Mouse (Mus musculus) stomach, postnatal 0 days (tissue): ENCODE measurements around the gene Noc3l. TPM values are rescaled to one million over a fixed set of nuclear protein-coding genes. Genes with fewer than 3 reads are reported as not detected.

Source experiments
- ATAC-seq: fragments of 200-750 bp; cut with Nextera tagmentation; 2 replicates; pipeline ENCODE4 v1.8.0; 2017; ENCODE audit not compliant: low FRiP score, low TSS enrichment
- DNase-seq: peaks from one replicate; pipeline ENCODE4 v3.0.0-alpha.2; 2016; ENCODE audit warnings: low spot score
- H3K27ac ChIP-seq: fragments of 300-500 bp; sonication (generic); replicated peaks from 2 replicates; pipeline ENCODE4 v1.5.1; 2014; ENCODE audit warnings: mild to moderate bottlenecking, control low read depth
- H3K27me3 ChIP-seq: fragments of 300-500 bp; sonication (generic); 2 replicates; pipeline ENCODE4 v1.6.1; 2014; ENCODE audit warnings: low read length; ENCODE audit not compliant: control insufficient read depth, insufficient read depth
- H3K36me3 ChIP-seq: fragments of 300-500 bp; sonication (generic); 2 replicates; pipeline ENCODE4 v1.6.1; 2014; ENCODE audit warnings: low read length, mixed read lengths; ENCODE audit not compliant: control insufficient read depth, insufficient read depth
- H3K4me1 ChIP-seq: fragments of 300-500 bp; sonication (generic); replicated peaks from 2 replicates; pipeline ENCODE4 v1.6.1; 2014; ENCODE audit warnings: antibody characterized with exemption; ENCODE audit not compliant: control insufficient read depth, insufficient read depth
- H3K4me2 ChIP-seq: fragments of 300-500 bp; sonication (generic); replicated peaks from 2 replicates; pipeline ENCODE4 v1.6.1; 2014; ENCODE audit warnings: low read depth, mild to moderate bottlenecking, control low read depth, moderate library complexity
- H3K4me3 ChIP-seq: fragments of 300-500 bp; sonication (generic); 2 replicates; pipeline ENCODE4 v1.5.1; 2014; ENCODE audit warnings: low read depth, low read length, control low read depth
- H3K9ac ChIP-seq: fragments of 300-500 bp; sonication (generic); 2 replicates; pipeline ENCODE4 v1.6.1; 2014; ENCODE audit warnings: mild to moderate bottlenecking, low read length, control low read depth, mixed read lengths
- H3K9me3 ChIP-seq: fragments of 300-500 bp; sonication (generic); 2 replicates; pipeline ENCODE4 v1.6.1; 2016; ENCODE audit warnings: low read length; ENCODE audit not compliant: control insufficient read depth
- CTCF ChIP-seq: IDR thresholded peaks from 2 replicates; pipeline ENCODE4 v1.5.1; 2016; ENCODE audit warnings: antibody characterized with exemption, low read depth, mild to moderate bottlenecking, moderate library complexity
- EP300 ChIP-seq: optimal IDR thresholded peaks from 2 replicates; pipeline ENCODE3; 2016; ENCODE audit warnings: antibody characterized with exemption
- WGBS: fragments of 180-500 bp; shearing (Covaris S2); extraction: QIAGEN DNeasy Blood & Tissue Kit; methylation state at CpG from one replicate; pipeline ENCODE4 v1.1.7; 2014; 5-methylcytosine and 5-hydroxymethylcytosine counted together
- polyA plus RNA-seq: library from polyadenylated mRNA; unstranded; fragments of >200 nt; fragmentation: Nextera tagmentation; extraction: Ambion mirVana; gene quantifications from 2 replicates; pipeline ENCODE4 v1.2.1, GENCODE M21; 2015

Noc3l gene
- polyA plus RNA-seq, 1 experiment from 2014 or later = 2.9 TPM

- DNase-seq (peak; percentile 19), ATAC-seq (0 out of 2 replicates have a peak, but pooled peaks have one; percentile 38)
- no peaks in the 10 kb centered on the region; the same call in 1 of the 2 replicates for H3K36me3 ChIP-seq
- H3K4me1 ChIP-seq = no peaks in the 10 kb centered on the region
- WGBS = 30% methylated on average over 2 of the region's 2 CpGs
- H3K4me2 ChIP-seq = no peak overlapping the region
- H3K4me3 ChIP-seq = no peak overlapping the region
- H3K27me3 ChIP-seq = no peaks in the 10 kb centered on the region
- TF ChIP-seq CTCF = no peak
- no peak for TF ChIP-seq EP300
- H3K27ac ChIP-seq = no peak overlapping the region
- H3K9ac ChIP-seq = no peak overlapping the region
- no peaks in the 10 kb centered on the region for H3K9me3 ChIP-seq
These were observed 40.2 kb downstream of the Noc3l start for GRCm38 (mm10) chr19:38778805-38779204.

- Histone ChIP-seq H3K4me2 (no peak overlapping the region), H3K9ac (no peak overlapping the region), H3K27me3 (no peaks in the 10 kb centered on the region), H3K4me1 (no peaks in the 10 kb centered on the region), H3K36me3 (no peaks in the 10 kb centered on the region), H3K27ac (no peak overlapping the region), H3K4me3 (no peak overlapping the region), H3K9me3 (no peaks in the 10 kb centered on the region)
- ATAC-seq (no peak), DNase-seq (peak; percentile 51)
- WGBS = 45% methylated on average over 4 of the region's 4 CpGs
- TF ChIP-seq EP300 = no peak
- TF ChIP-seq CTCF = peak; percentile 81
These were observed 43.5 kb downstream of the Noc3l start for GRCm38 (mm10) chr19:38775548-38775947.

DNA sequence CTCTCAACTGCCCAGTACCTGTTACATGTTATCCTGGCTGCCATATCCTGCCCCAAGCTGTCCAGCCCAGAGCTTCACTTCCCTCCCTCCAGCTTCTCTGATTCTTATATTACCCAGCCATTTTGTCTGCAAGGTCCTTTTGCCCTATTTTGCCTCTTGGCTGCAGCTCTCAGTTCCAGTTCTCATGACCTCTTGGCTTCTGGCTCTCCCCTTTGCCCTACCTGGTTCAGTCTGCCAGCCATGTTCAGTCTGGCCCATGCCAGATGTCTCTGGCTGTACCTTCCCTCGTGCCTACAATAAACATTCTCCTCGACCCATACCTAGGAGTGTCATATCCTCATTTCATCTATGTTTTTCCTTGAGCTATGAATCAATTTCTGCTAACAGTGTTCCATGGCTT lies 52.7 kb downstream of the Noc3l start:
- Histone ChIP-seq H3K4me3 (no peak overlapping the region), H3K27me3 (no peaks in the 10 kb centered on the region), H3K27ac (no peak overlapping the region), H3K9me3 (no peaks in the 10 kb centered on the region), H3K4me2 (no peak overlapping the region), H3K9ac (no peak overlapping the region), H3K36me3 (no peaks in the 10 kb centered on the region; the same call in 1 of the 2 replicates), H3K4me1 (no peaks in the 10 kb centered on the region)
- no peak for TF ChIP-seq EP300
- no peak for TF ChIP-seq CTCF
- ATAC-seq (no peak), DNase-seq (no peak)
- WGBS = 64% methylated on average over 2 of the region's 2 CpGs

DNA sequence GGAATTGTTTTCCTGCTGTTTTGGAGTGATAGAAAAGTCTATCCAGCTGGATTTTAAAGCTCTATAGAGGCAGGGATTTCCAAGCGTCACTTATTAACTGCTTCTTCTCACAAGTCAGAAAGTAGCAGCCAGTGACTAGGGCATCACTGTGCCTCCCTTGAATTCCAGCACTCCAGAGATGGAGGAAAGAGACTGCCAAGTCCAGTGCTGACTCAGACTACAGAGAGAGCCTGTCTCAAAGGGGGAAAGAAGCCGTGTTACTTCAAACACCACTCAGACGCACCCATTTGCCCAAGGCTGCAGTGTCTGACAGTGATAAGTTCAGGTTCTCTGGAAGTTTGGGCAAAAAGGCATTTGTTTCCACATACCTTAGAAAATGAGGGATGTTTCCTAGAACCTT lies 58.6 kb downstream of the Noc3l start:
- no peak overlapping the region for H3K4me3 ChIP-seq
- H3K27ac ChIP-seq = no peak overlapping the region
- no peaks in the 10 kb centered on the region for H3K9me3 ChIP-seq
- H3K9ac ChIP-seq = no peak overlapping the region
- H3K27me3 ChIP-seq = no peaks in the 10 kb centered on the region
- H3K4me1 ChIP-seq = no peaks in the 10 kb centered on the region
- no peak overlapping the region for H3K4me2 ChIP-seq
- ATAC-seq (peak; percentile 24; the same call in 1 of the 2 replicates), DNase-seq (no peak)
- WGBS = 46% methylated on average over 3 of the region's 3 CpGs
- TF ChIP-seq EP300 (no peak), CTCF (no peak)
- no peaks in the 10 kb centered on the region for H3K36me3 ChIP-seq

GRCm38 (mm10) chr19:38758685-38759472 lies 60.2 kb downstream of the Noc3l start:
- H3K4me3 ChIP-seq = no peak overlapping the region
- no peak overlapping the region for H3K4me2 ChIP-seq
- WGBS = 52% methylated on average over 7 of the region's 7 CpGs
- H3K9ac ChIP-seq = no peak overlapping the region
- ATAC-seq (no peak), DNase-seq (no peak)
- no peaks in the 10 kb centered on the region for H3K9me3 ChIP-seq
- H3K4me1 ChIP-seq = no peaks in the 10 kb centered on the region
- no peaks in the 10 kb centered on the region for H3K27me3 ChIP-seq
- no peak overlapping the region for H3K27ac ChIP-seq
- H3K36me3 ChIP-seq = no peaks in the 10 kb centered on the region
- TF ChIP-seq EP300 (no peak), CTCF (no peak)

- 53% methylated on average over 5 of the region's 5 CpGs for WGBS
- ATAC-seq (no peak), DNase-seq (no peak)
- no peak overlapping the region for H3K9ac ChIP-seq
- no peaks in the 10 kb centered on the region for H3K4me1 ChIP-seq
- H3K27me3 ChIP-seq = no peaks in the 10 kb centered on the region
- H3K9me3 ChIP-seq = no peaks in the 10 kb centered on the region
- TF ChIP-seq CTCF (no peak), EP300 (no peak)
- no peaks in the 10 kb centered on the region for H3K36me3 ChIP-seq
- no peak overlapping the region for H3K4me3 ChIP-seq
- no peak overlapping the region for H3K4me2 ChIP-seq
- no peak overlapping the region for H3K27ac ChIP-seq
These were observed 61.0 kb downstream of the Noc3l start for GRCm38 (mm10) chr19:38758056-38758455.
